Mouse (Mus musculus) midbrain, embryonic 11.5 days (tissue): ENCODE measurements around the gene Tnxb. TPM values are rescaled to one million over a fixed set of nuclear protein-coding genes. Genes with fewer than 3 reads are reported as not detected.
"Not testable (repeated sequence)": the region's sequence is repeated elsewhere in the genome, so short reads cannot be mapped to it uniquely, and the experiment has no call there.

Experiments
- ATAC-seq: fragments of 200-750 bp; cut with Nextera tagmentation; 2 replicates; pipeline ENCODE4 v1.8.0; 2017; ENCODE audit warnings: moderate TSS enrichment, moderate library complexity; ENCODE audit not compliant: low FRiP score
- DNase-seq: peaks from one replicate; pipeline ENCODE4 v3.0.0; 2015; ENCODE audit warnings: low spot score; ENCODE audit errors: missing footprints
- H3K27ac ChIP-seq: fragments of 300-500 bp; sonication (generic); 2 replicates; pipeline ENCODE4 v1.5.1; 2014; ENCODE audit warnings: low read depth, low read length
- H3K27me3 ChIP-seq: fragments of 300-500 bp; sonication (generic); 2 replicates; pipeline ENCODE4 v1.6.1; 2014; ENCODE audit warnings: mild to moderate bottlenecking, low read length, moderate library complexity, mixed read lengths; ENCODE audit not compliant: control insufficient read depth, insufficient read depth
- H3K36me3 ChIP-seq: fragments of 300-500 bp; sonication (generic); 2 replicates; pipeline ENCODE4 v1.6.1; 2014; ENCODE audit warnings: mild to moderate bottlenecking, low read length, moderate library complexity, mixed read lengths; ENCODE audit not compliant: control insufficient read depth, insufficient read depth
- H3K4me1 ChIP-seq: fragments of 300-500 bp; sonication (generic); 2 replicates; pipeline ENCODE4 v1.6.1; 2014; ENCODE audit warnings: low read length; ENCODE audit not compliant: control insufficient read depth, insufficient read depth
- H3K4me2 ChIP-seq: fragments of 300-500 bp; sonication (generic); 2 replicates; pipeline ENCODE4 v1.6.1; 2014; ENCODE audit warnings: mild to moderate bottlenecking, moderate library complexity
- H3K4me3 ChIP-seq: fragments of 300-500 bp; sonication (generic); 2 replicates; pipeline ENCODE4 v1.5.1; 2014; ENCODE audit warnings: low read depth, low read length
- H3K9ac ChIP-seq: fragments of 300-500 bp; sonication (generic); 2 replicates; pipeline ENCODE4 v1.6.1; 2014; ENCODE audit warnings: low read length
- H3K9me3 ChIP-seq: fragments of 300-500 bp; sonication (generic); 2 replicates; pipeline ENCODE4 v1.6.1; 2016; ENCODE audit warnings: low read length; ENCODE audit not compliant: control insufficient read depth
- WGBS: fragments of 180-500 bp; shearing (Covaris S2); extraction: QIAGEN DNeasy Blood & Tissue Kit; methylation state at CpG from one replicate; pipeline ENCODE4 v1.1.7; 2014; 5-methylcytosine and 5-hydroxymethylcytosine counted together
- polyA plus RNA-seq: library from polyadenylated mRNA; unstranded; fragments of >200 nt; fragmentation: Nextera tagmentation; extraction: Ambion mirVana; gene quantifications from 2 replicates; pipeline ENCODE4 v1.2.1, GENCODE M21; 2014

Gene Tnxb
- polyA plus RNA-seq, 1 experiment from 2014 or later: 0.05 TPM

- 90% methylated on average over 7 of the region's 7 CpGs for WGBS
- no peak for DNase-seq
Observed at GRCm38 (mm10) chr17:34743719-34744118, 73.4 kb downstream of the Tnxb start, which contains the start of gene C4b. Gene C4b (minus strand): TSS chr17:34743882.

DNA sequence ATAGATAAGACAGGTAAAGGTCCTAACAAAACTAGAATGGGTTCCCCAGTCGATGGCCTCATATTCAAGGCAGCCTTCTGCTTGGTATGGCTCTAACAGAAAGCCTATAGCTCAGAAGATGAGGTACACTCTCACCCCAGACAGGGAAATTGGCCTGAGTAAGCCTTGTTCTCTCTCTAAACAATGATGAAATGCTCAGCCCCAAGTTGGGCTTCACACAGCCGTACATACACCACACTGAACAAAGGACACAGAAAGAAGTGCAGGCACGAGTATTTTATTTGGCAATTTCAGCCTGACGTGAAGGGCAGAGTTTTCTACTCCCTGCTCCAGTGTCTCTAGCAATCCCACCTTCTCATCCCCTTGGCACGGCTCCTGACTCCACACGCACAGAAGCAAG lies 73.9 kb downstream of the Tnxb start:
- Histone ChIP-seq H3K27ac (no peak overlapping the region), H3K4me1 (no peaks in the 10 kb centered on the region), H3K27me3 (no peaks in the 10 kb centered on the region), H3K9me3 (no peaks in the 10 kb centered on the region; the same call in 1 of the 2 replicates), H3K36me3 (no peaks in the 10 kb centered on the region), H3K4me2 (no peak overlapping the region), H3K9ac (no peak overlapping the region), H3K4me3 (no peak overlapping the region)
- ATAC-seq (no peak), DNase-seq (no peak)
- WGBS: 84% methylated on average over 6 of the region's 6 CpGs

More at GRCm38 (mm10) chr17:34743719-34744118, 73.4 kb downstream of the Tnxb start, which contains the start of gene C4b:
- H3K4me3 ChIP-seq: no peak within 1 kb of the TSS
- H3K4me2 ChIP-seq: no peak within 1 kb of the TSS
- no peaks in the 10 kb centered on the region for H3K36me3 ChIP-seq
- no peaks in the 10 kb centered on the region; the same call in 1 of the 2 replicates for H3K9me3 ChIP-seq
- no peaks in the 10 kb centered on the region for H3K4me1 ChIP-seq
- H3K27me3 ChIP-seq: no peaks in the 10 kb centered on the region
- no peak for ATAC-seq
- H3K27ac ChIP-seq: no peak within 1 kb of the TSS
- no peak within 1 kb of the TSS for H3K9ac ChIP-seq

GRCm38 (mm10) chr17:34744611-34745010 lies 74.3 kb downstream of the Tnxb start:
- H3K36me3 ChIP-seq, H3K27ac ChIP-seq, H3K4me3 ChIP-seq, DNase-seq, H3K27me3 ChIP-seq, H3K4me2 ChIP-seq, H3K4me1 ChIP-seq, ATAC-seq, H3K9ac ChIP-seq, H3K9me3 ChIP-seq: not testable (repeated sequence)
- WGBS: 93% methylated on average over 6 of the region's 6 CpGs

GRCm38 (mm10) chr17:34745166-34745565 lies 74.8 kb downstream of the Tnxb start:
- WGBS: 90% methylated on average over 4 of the region's 4 CpGs
- H3K9ac ChIP-seq, H3K4me2 ChIP-seq, H3K36me3 ChIP-seq, H3K27me3 ChIP-seq, ATAC-seq, H3K4me3 ChIP-seq, H3K4me1 ChIP-seq, H3K27ac ChIP-seq, H3K9me3 ChIP-seq, DNase-seq: not testable (repeated sequence)

DNA sequence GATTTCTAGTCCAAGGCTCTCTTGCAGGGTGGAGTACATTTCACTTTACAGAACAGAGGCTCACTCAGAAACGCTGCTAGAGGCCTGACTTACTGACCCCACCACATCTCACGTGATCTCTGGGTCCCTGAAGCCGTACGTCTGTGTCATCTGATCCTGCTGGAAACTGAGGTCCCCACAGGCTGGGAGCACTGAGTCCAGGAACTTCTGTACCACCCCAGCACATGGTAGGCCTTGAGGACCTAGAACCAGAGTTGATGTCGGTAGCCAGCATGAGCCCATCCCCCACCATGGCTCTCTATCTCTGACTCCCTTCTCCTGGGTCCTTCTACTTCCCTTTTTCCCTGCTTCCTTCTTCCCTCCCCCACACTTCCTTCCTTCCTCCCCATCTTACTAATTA lies 76.2 kb downstream of the Tnxb start:
- no peaks in the 10 kb centered on the region for H3K36me3 ChIP-seq
- ATAC-seq (no peak), DNase-seq (no peak)
- H3K9ac ChIP-seq: no peak overlapping the region
- no peak overlapping the region for H3K4me2 ChIP-seq
- no peak overlapping the region for H3K27ac ChIP-seq
- no peak overlapping the region for H3K4me3 ChIP-seq
- no peaks in the 10 kb centered on the region; the same call in 1 of the 2 replicates for H3K9me3 ChIP-seq
- no peaks in the 10 kb centered on the region for H3K4me1 ChIP-seq
- WGBS: 92% methylated on average over 5 of the region's 5 CpGs
- H3K27me3 ChIP-seq: no peaks in the 10 kb centered on the region

- WGBS: 80% methylated on average over 3 of the region's 3 CpGs
- no peak overlapping the region for H3K4me2 ChIP-seq
- no peak overlapping the region for H3K9ac ChIP-seq
- no peak overlapping the region for H3K4me3 ChIP-seq
- ATAC-seq: no peak
- no peaks in the 10 kb centered on the region for H3K4me1 ChIP-seq
- H3K27me3 ChIP-seq: no peaks in the 10 kb centered on the region
- H3K36me3 ChIP-seq: no peaks in the 10 kb centered on the region
- no peak overlapping the region for H3K27ac ChIP-seq
- no peaks in the 10 kb centered on the region for H3K9me3 ChIP-seq
- no peak for DNase-seq
Observed at GRCm38 (mm10) chr17:34761471-34761870, 91.1 kb downstream of the Tnxb start.

Other genes with a start within 250 kb of the Tnxb start
- gene Btnl4, start 193.2 kb upstream of the Tnxb start, polyA plus RNA-seq: not detected in 2 replicates
- not detected in 2 replicates for gene Btnl6, start 153.2 kb upstream of the Tnxb start, polyA plus RNA-seq
- 8.9 and 15.8 TPM in 2 replicates for gene Notch4, start 106.3 kb upstream of the Tnxb start, polyA plus RNA-seq
- gene Gpsm3, start 80.7 kb upstream of the Tnxb start, polyA plus RNA-seq: 4.4 and 4.8 TPM in 2 replicates
- 17.3 and 20.1 TPM in 2 replicates for gene Pbx2, start 79.3 kb upstream of the Tnxb start, polyA plus RNA-seq
- 1.4 and 1.6 TPM in 2 replicates for gene Ager, start 72.7 kb upstream of the Tnxb start, polyA plus RNA-seq
- 180 and 185 TPM in 2 replicates for gene Rnf5, start 66.8 kb upstream of the Tnxb start, polyA plus RNA-seq
- gene Agpat1, start 66.3 kb upstream of the Tnxb start, polyA plus RNA-seq: 68.4 and 75.3 TPM in 2 replicates
- 3.3 and 3.8 TPM in 2 replicates for gene Egfl8, start 54.6 kb upstream of the Tnxb start, polyA plus RNA-seq
- 25.8 and 26.4 TPM in 2 replicates for gene Ppt2, start 42.0 kb upstream of the Tnxb start, polyA plus RNA-seq
- gene Prrt1, start 41.0 kb upstream of the Tnxb start, polyA plus RNA-seq: 1.8 and 2.4 TPM in 2 replicates
- 14.4 and 15.1 TPM in 2 replicates for gene Fkbpl, start 25.8 kb upstream of the Tnxb start, polyA plus RNA-seq
- 68.2 and 77.6 TPM in 2 replicates for gene Atf6b, start 23.4 kb upstream of the Tnxb start, polyA plus RNA-seq
- gene C4b, start 73.3 kb downstream of the Tnxb start, polyA plus RNA-seq: not detected in 2 replicates
- gene Cyp21a1, start 134.0 kb downstream of the Tnxb start, polyA plus RNA-seq: not detected in 2 replicates
- gene Stk19, start 166.4 kb downstream of the Tnxb start, polyA plus RNA-seq: 20.2 and 21.5 TPM in 2 replicates
- gene Dxo, start 166.5 kb downstream of the Tnxb start, polyA plus RNA-seq: 60.7 and 64.8 TPM in 2 replicates
- 30.7 and 36.2 TPM in 2 replicates for gene Skiv2l, start 179.7 kb downstream of the Tnxb start, polyA plus RNA-seq
- 117 and 125 TPM in 2 replicates for gene Nelfe, start 179.9 kb downstream of the Tnxb start, polyA plus RNA-seq
- 1.6 and 1.9 TPM in 2 replicates for gene Cfb, start 192.0 kb downstream of the Tnxb start, polyA plus RNA-seq
- gene Zbtb12, start 208.9 kb downstream of the Tnxb start, polyA plus RNA-seq: 2.5 and 2.9 TPM in 2 replicates
- 0.05 and 0.15 TPM in 2 replicates for gene Gm20547, start 211.5 kb downstream of the Tnxb start, polyA plus RNA-seq
- 0.83 and 1.5 TPM in 2 replicates for gene C2, start 227.7 kb downstream of the Tnxb start, polyA plus RNA-seq
- gene Ehmt2, start 227.9 kb downstream of the Tnxb start, polyA plus RNA-seq: 56.9 and 60.5 TPM in 2 replicates
- gene Slc44a4, start 243.9 kb downstream of the Tnxb start, polyA plus RNA-seq: not detected in 2 replicates